Mouse (Mus musculus): ENCODE data around the gene Fam160a1.

Fam160a1 gene

DNA sequence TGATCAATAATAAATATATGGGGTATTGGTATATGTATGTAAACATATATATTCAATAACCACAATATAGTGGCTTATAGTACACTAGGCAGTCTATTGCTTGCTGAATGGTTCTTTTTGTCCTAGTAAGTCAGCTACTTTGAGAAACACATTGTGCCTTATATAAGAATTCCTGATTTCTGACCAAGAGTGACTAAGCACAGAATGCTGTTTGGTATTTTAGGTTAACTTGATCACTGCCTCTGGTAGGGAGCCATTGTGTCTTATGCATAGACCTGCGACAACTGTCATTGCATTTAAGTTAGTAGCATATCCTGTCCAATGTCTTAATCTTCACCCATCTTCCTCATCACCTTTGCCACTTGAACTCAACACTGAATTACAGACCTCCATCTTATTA, 197.3 kb downstream of the Fam160a1 start:
- no peak for DNase-seq

- DNase-seq: no peak
These were observed 197.7 kb downstream of the Fam160a1 start for GRCm38 (mm10) chr3:85619345-85619744.

GRCm38 (mm10) chr3:85618885-85619284, 198.2 kb downstream of the Fam160a1 start:
- no peak for DNase-seq

DNA sequence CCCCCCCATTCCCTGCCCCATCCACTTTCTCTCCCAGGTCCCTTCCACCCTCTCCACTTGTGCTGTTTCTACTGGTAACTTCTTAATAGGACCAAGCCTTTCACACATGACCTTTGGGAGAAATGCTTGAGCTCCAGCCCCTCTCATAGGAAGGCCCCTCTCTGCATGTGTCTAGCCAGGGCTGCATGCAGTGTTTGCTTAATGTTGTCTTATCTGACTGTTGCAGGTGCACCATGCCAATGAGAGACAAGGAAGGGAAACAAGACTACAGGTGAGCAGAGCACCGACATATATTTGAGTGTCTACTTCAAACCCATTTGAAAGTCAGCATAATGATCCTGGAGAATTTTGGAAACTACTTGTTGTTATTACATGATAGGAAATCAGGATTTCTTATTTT, 200.7 kb downstream of the Fam160a1 start:
- no peak for DNase-seq
